Mouse (Mus musculus): ENCODE results near the gene Fcamr. TPM values are rescaled to one million over a fixed set of nuclear protein-coding genes. Genes with fewer than 3 reads are reported as not detected.

The Fcamr gene
- total and polyA plus RNA-seq, 2 experiments = 0.09 to 0.55 TPM

DNA sequence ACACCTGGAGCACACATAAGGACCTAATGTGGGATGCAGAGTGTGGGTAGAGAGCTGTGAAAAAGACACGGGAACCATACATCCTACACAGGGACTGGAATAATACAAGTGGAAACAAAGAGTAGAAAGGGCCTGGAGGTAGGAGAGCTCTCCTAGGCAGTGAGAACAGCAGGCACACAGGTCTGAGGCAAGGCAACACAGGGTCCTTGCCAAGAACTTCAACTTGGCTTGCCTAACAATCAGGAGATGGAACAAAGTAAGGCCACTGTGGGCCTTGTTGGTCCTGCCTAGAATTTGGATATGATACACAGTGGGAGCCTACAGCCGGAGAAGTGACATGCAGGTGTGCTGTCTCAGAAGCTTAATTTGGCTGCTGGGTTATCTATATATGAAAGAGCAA is 30.8 kb upstream of the Fcamr start:
- no peak for DNase-seq (ENCODE audit: extremely low read depth, low read depth, low spot score)

DNA sequence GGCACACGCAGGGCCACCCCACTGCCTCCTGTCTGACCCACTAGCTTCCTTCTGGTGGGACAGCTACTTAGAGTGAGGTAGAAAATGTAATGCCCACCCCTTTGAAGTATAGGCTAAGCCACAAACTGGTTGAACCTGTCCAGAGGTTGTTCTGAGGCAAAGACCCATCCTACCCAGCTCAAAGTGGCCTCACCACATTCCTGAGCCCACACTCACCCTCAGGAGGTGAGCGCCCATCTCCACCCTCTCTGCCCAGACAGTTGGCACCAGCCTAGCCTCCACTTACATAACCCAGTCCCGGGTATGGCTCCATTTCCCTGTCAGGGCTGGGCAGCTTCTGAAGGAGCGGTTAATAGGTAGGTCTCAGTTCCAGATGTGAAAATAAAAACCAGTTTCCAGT is 30.2 kb upstream of the Fcamr start:
- Histone ChIP-seq H3K79me2 (ENCODE audit: control insufficient read depth, insufficient read depth, low read length) (no peaks in the 10 kb centered on the region), H3K27ac (replicated peaks; ENCODE audit: insufficient read depth, low read depth, low read length) (no peak overlapping the region), H3K9ac (ENCODE audit: low read depth, low read length) (no peak overlapping the region), H3K4me3 (ENCODE audit: insufficient read depth, low read depth, low read length) (no peak overlapping the region), H3K36me3 (ENCODE audit: control insufficient read depth, insufficient read depth, low read length) (no peaks in the 10 kb centered on the region), H3K27me3 (ENCODE audit: control insufficient read depth, insufficient read depth, low read length) (no peaks in the 10 kb centered on the region), H3K4me1 (ENCODE audit: control insufficient read depth, insufficient read depth, low read length) (peaks cover 6% of the 10 kb centered on the region)
- TF ChIP-seq POLR2A (IDR thresholded peaks at IDR 0.05; ENCODE audit: extremely low read depth, insufficient read depth, low read length) (no peak), CTCF (IDR thresholded peaks at IDR 0.05; ENCODE audit: low read depth, low read length) (no peak)
- WGBS = 74% methylated on average over 4 of the region's 4 CpGs
- no peak for DNase-seq (ENCODE audit: extremely low read depth, low read depth, low spot score)

More for the DNA sequence above, 30.8 kb upstream of the Fcamr start:
- no peak overlapping the region for H3K9ac ChIP-seq (ENCODE audit: low read depth, low read length)
- no peaks in the 10 kb centered on the region for H3K36me3 ChIP-seq (ENCODE audit: control insufficient read depth, insufficient read depth, low read length)
- H3K27me3 ChIP-seq (ENCODE audit: control insufficient read depth, insufficient read depth, low read length) = no peaks in the 10 kb centered on the region
- no peak overlapping the region for H3K4me3 ChIP-seq (ENCODE audit: insufficient read depth, low read depth, low read length)
- 86% methylated on average over 2 of the region's 2 CpGs for WGBS
- H3K27ac ChIP-seq (replicated peaks; ENCODE audit: insufficient read depth, low read depth, low read length) = no peak overlapping the region
- peaks cover 6% of the 10 kb centered on the region for H3K4me1 ChIP-seq (ENCODE audit: control insufficient read depth, insufficient read depth, low read length)
- H3K79me2 ChIP-seq (ENCODE audit: control insufficient read depth, insufficient read depth, low read length) = no peaks in the 10 kb centered on the region
- TF ChIP-seq CTCF (IDR thresholded peaks at IDR 0.05; ENCODE audit: low read depth, low read length) (no peak), POLR2A (IDR thresholded peaks at IDR 0.05; ENCODE audit: extremely low read depth, insufficient read depth, low read length) (no peak)

DNA sequence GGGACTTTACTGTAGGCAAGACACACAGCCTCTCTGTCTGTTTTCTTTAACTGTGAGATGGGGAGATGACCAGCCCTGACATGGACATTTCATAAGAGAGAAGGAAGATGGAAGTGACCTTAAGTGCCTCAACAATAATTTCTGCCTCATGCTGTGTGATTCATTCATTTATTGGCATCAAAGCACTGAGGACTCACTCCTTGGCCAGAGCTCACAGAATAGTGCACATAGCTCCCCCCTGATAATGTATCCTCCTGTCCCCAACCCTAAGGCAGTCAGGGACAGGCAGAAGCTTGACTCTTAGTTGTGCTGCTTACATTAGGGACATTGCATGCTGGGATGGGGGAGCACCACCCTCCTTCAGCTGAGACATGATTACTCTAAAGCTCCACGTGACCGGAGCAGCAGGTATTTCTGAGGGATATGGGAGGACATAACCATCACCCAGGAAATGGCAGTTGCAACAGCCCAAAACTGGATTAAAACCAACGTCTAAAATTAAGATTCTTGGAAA is 29.7 kb upstream of the Fcamr start:
- TF ChIP-seq CTCF (IDR thresholded peaks at IDR 0.05; ENCODE audit: low read depth, low read length) (no peak), POLR2A (IDR thresholded peaks at IDR 0.05; ENCODE audit: extremely low read depth, insufficient read depth, low read length) (no peak)
- Histone ChIP-seq H3K4me1 (ENCODE audit: control insufficient read depth, insufficient read depth, low read length) (peaks cover 9% of the 10 kb centered on the region), H3K4me3 (ENCODE audit: insufficient read depth, low read depth, low read length) (no peak overlapping the region), H3K79me2 (ENCODE audit: control insufficient read depth, insufficient read depth, low read length) (no peaks in the 10 kb centered on the region), H3K27me3 (ENCODE audit: control insufficient read depth, insufficient read depth, low read length) (no peaks in the 10 kb centered on the region), H3K36me3 (ENCODE audit: control insufficient read depth, insufficient read depth, low read length) (no peaks in the 10 kb centered on the region), H3K9ac (ENCODE audit: low read depth, low read length) (no peak overlapping the region), H3K27ac (replicated peaks; ENCODE audit: insufficient read depth, low read depth, low read length) (no peak overlapping the region)
- DNase-seq (ENCODE audit: extremely low read depth, low read depth, low spot score) = no peak
- WGBS = 78% methylated on average over 3 of the region's 3 CpGs

DNA sequence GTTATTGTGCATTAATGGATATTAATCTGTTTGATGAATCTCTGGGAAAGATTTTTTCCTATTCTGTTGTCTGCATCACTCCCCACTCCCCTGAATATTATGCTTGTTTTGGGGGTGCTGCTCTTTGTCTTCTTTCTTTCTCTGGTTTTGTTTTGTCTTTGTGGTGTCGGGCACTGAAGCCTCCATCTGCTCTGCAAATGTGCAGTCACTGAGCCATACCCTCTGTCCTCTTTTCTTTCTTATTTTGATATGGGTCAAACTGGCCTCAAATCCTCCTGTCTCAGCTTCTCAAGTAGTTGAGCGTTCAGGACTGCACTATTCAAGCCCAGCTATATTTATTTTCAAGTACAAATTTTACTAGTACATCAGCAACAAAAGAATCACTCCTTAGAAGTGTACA is 25.5 kb upstream of the Fcamr start:
- H3K36me3 ChIP-seq (ENCODE audit: control insufficient read depth, insufficient read depth, low read length) = no peaks in the 10 kb centered on the region
- WGBS = 82% methylated on average over 2 of the region's 2 CpGs
- H3K9ac ChIP-seq (ENCODE audit: low read depth, low read length) = no peak overlapping the region
- DNase-seq (ENCODE audit: extremely low read depth, low read depth, low spot score) = no peak
- no peak for TF ChIP-seq POLR2A (IDR thresholded peaks at IDR 0.05; ENCODE audit: extremely low read depth, insufficient read depth, low read length)
- TF ChIP-seq CTCF (IDR thresholded peaks at IDR 0.05; ENCODE audit: low read depth, low read length) = no peak
- no peaks in the 10 kb centered on the region for H3K27me3 ChIP-seq (ENCODE audit: control insufficient read depth, insufficient read depth, low read length)
- no peak overlapping the region for H3K27ac ChIP-seq (replicated peaks; ENCODE audit: insufficient read depth, low read depth, low read length)
- H3K79me2 ChIP-seq (ENCODE audit: control insufficient read depth, insufficient read depth, low read length) = no peaks in the 10 kb centered on the region
- no peak overlapping the region for H3K4me3 ChIP-seq (ENCODE audit: insufficient read depth, low read depth, low read length)
- peaks cover 4% of the 10 kb centered on the region; the same call in 1 of the 2 replicates for H3K4me1 ChIP-seq (ENCODE audit: control insufficient read depth, insufficient read depth, low read length)

DNA sequence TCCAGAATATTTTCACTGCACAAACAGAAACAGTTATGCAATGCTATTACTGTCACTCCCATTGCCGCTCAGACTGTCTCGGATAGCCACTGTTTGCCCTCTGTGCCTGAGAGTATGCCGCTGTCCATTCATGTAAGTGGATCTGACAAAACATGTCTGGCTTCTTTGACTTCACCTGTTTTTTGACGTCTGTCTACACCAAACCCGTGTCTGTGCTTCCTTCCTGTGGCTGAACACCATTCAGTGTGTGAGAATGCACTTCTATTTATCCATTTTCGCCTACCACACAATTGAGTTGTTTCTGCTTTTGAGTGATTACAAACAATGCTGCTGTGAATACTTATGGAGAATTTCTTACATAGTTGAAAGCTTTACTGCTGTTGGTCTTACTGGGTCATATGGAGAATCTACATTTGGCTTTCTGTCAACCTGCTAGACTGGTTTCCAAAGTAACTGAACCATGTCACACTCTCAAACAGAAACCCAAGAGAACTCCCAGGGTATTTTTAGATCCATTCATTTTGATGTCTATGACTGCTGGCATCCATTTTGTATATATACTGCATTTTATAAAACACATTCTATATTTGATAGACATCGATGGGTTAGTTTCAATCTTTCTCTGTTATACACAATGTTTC is 24.9 kb upstream of the Fcamr start:
- H3K27ac ChIP-seq (replicated peaks; ENCODE audit: insufficient read depth, low read depth, low read length) = no peak overlapping the region
- H3K9ac ChIP-seq (ENCODE audit: low read depth, low read length) = peak overlapping the region; percentile 58
- H3K36me3 ChIP-seq (ENCODE audit: control insufficient read depth, insufficient read depth, low read length) = no peaks in the 10 kb centered on the region
- WGBS = 45% methylated on average over 7 of the region's 7 CpGs
- peak; percentile 73 for DNase-seq (ENCODE audit: extremely low read depth, low read depth, low spot score)
- no peaks in the 10 kb centered on the region for H3K79me2 ChIP-seq (ENCODE audit: control insufficient read depth, insufficient read depth, low read length)
- H3K4me3 ChIP-seq (ENCODE audit: insufficient read depth, low read depth, low read length) = no peak overlapping the region
- no peak for TF ChIP-seq CTCF (IDR thresholded peaks at IDR 0.05; ENCODE audit: low read depth, low read length)
- TF ChIP-seq POLR2A (IDR thresholded peaks at IDR 0.05; ENCODE audit: extremely low read depth, insufficient read depth, low read length) = no peak
- H3K4me1 ChIP-seq (ENCODE audit: control insufficient read depth, insufficient read depth, low read length) = peaks cover 4% of the 10 kb centered on the region; the same call in 1 of the 2 replicates
- no peaks in the 10 kb centered on the region for H3K27me3 ChIP-seq (ENCODE audit: control insufficient read depth, insufficient read depth, low read length)

DNA sequence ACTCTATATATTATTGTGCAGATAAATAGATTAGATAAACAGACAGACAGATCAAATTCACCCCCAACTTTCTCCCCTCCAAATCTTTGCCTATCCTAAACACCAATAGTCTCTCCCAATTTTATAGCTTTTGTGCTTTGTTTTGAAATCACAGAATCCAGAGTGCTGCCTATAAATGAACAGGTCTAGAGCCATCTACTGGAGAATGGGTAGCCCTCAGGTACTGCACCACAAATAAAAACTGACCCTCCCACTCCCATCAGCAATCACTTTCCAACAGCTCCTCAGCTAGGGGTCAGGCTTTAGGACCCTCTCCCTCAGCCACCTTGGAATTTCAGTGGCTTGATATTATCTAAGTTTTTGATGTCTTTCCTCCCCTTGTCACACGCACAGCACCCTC is 24.1 kb upstream of the Fcamr start:
- H3K4me1 ChIP-seq (ENCODE audit: control insufficient read depth, insufficient read depth, low read length) = peaks cover 4% of the 10 kb centered on the region; the same call in 1 of the 2 replicates
- peak; percentile 55 for DNase-seq (ENCODE audit: extremely low read depth, low read depth, low spot score)
- H3K9ac ChIP-seq (ENCODE audit: low read depth, low read length) = no peak overlapping the region
- H3K27ac ChIP-seq (replicated peaks; ENCODE audit: insufficient read depth, low read depth, low read length) = no peak overlapping the region
- H3K36me3 ChIP-seq (ENCODE audit: control insufficient read depth, insufficient read depth, low read length) = no peaks in the 10 kb centered on the region
- H3K27me3 ChIP-seq (ENCODE audit: control insufficient read depth, insufficient read depth, low read length) = no peaks in the 10 kb centered on the region
- WGBS = 70% methylated on average over 1 of the region's 1 CpGs
- peak; percentile 45 for TF ChIP-seq CTCF (IDR thresholded peaks at IDR 0.05; ENCODE audit: low read depth, low read length)
- no peak for TF ChIP-seq POLR2A (IDR thresholded peaks at IDR 0.05; ENCODE audit: extremely low read depth, insufficient read depth, low read length)
- H3K4me3 ChIP-seq (ENCODE audit: insufficient read depth, low read depth, low read length) = no peak overlapping the region
- H3K79me2 ChIP-seq (ENCODE audit: control insufficient read depth, insufficient read depth, low read length) = no peaks in the 10 kb centered on the region
